Mouse (Mus musculus) thymus, postnatal 0 days (tissue): Measurements from ENCODE around the gene Pkd1. TPM values are rescaled to one million over a fixed set of nuclear protein-coding genes. Genes with fewer than 3 reads are reported as not detected.
A peak's percentile ranks its signal among the peaks of the same experiment; 100 is the strongest.

Source experiments
- DNase-seq: peaks from one replicate; pipeline ENCODE4 v3.0.0-alpha.2; 2015; ENCODE audit warnings: low spot score
- polyA plus RNA-seq: library from polyadenylated mRNA; unstranded; fragments of >200 nt; fragmentation: Nextera tagmentation; extraction: Ambion mirVana; gene quantifications from 2 replicates; pipeline ENCODE4 v1.2.1, GENCODE M21; 2015

Gene Pkd1
- polyA plus RNA-seq, 1 experiment from 2014 or later: 6.4 TPM

GRCm38 (mm10) chr17:24600502-24600901 lies 50.9 kb downstream of the Pkd1 start:
- no peak for DNase-seq

GRCm38 (mm10) chr17:24603961-24604360 lies 54.3 kb downstream of the Pkd1 start:
- no peak for DNase-seq

GRCm38 (mm10) chr17:24604557-24604956 lies 54.9 kb downstream of the Pkd1 start:
- DNase-seq: no peak

- no peak for DNase-seq
These were observed 58.7 kb downstream of the Pkd1 start for GRCm38 (mm10) chr17:24608370-24608769.

GRCm38 (mm10) chr17:24608874-24609273 lies 59.2 kb downstream of the Pkd1 start:
- DNase-seq: no peak

- DNase-seq: no peak
These were observed 61.1 kb downstream of the Pkd1 start for GRCm38 (mm10) chr17:24610711-24611110.

- no peak for DNase-seq
These were observed 68.0 kb downstream of the Pkd1 start for GRCm38 (mm10) chr17:24617561-24618194.

- DNase-seq: no peak
These were observed 75.8 kb downstream of the Pkd1 start for GRCm38 (mm10) chr17:24625472-24625871.

GRCm38 (mm10) chr17:24628646-24629045 lies 79.0 kb downstream of the Pkd1 start:
- peak; percentile 72 for DNase-seq

GRCm38 (mm10) chr17:24630072-24630471 lies 80.4 kb downstream of the Pkd1 start:
- DNase-seq: no peak

- peak; percentile 95 for DNase-seq
These were observed 82.7 kb downstream of the Pkd1 start, which contains the start of the genes Tsc2 and Nthl1 for GRCm38 (mm10) chr17:24632167-24632812. TSS of gene Tsc2 (minus strand) at chr17:24632630. TSS of gene Nthl1 (plus strand) at chr17:24632680.

GRCm38 (mm10) chr17:24632813-24633449 lies 83.3 kb downstream of the Pkd1 start:
- DNase-seq: no peak

GRCm38 (mm10) chr17:24633831-24634230 lies 84.2 kb downstream of the Pkd1 start:
- DNase-seq: no peak

GRCm38 (mm10) chr17:24635024-24635423 lies 85.4 kb downstream of the Pkd1 start:
- no peak for DNase-seq

GRCm38 (mm10) chr17:24635694-24636093 lies 86.1 kb downstream of the Pkd1 start:
- DNase-seq: no peak

GRCm38 (mm10) chr17:24636781-24637481 lies 87.3 kb downstream of the Pkd1 start:
- no peak for DNase-seq

- DNase-seq: no peak
These were observed 88.6 kb downstream of the Pkd1 start for GRCm38 (mm10) chr17:24638214-24638613.

- DNase-seq: no peak
These were observed 89.2 kb downstream of the Pkd1 start for GRCm38 (mm10) chr17:24638840-24639239.

GRCm38 (mm10) chr17:24639571-24639988 lies 89.9 kb downstream of the Pkd1 start:
- DNase-seq: no peak

- DNase-seq: no peak
These were observed 90.5 kb downstream of the Pkd1 start for GRCm38 (mm10) chr17:24640119-24640518.

- no peak for DNase-seq
These were observed 90.9 kb downstream of the Pkd1 start for GRCm38 (mm10) chr17:24640581-24640980.

- no peak for DNase-seq
These were observed 92.3 kb downstream of the Pkd1 start for GRCm38 (mm10) chr17:24641944-24642343.
